Mouse (Mus musculus): ENCODE results near the gene Wbp11. TPM values are rescaled to one million over a fixed set of nuclear protein-coding genes. Genes with fewer than 3 reads are reported as not detected.

The Wbp11 gene
- total RNA-seq, 1 experiment from 2014 or later: 103 TPM

DNA sequence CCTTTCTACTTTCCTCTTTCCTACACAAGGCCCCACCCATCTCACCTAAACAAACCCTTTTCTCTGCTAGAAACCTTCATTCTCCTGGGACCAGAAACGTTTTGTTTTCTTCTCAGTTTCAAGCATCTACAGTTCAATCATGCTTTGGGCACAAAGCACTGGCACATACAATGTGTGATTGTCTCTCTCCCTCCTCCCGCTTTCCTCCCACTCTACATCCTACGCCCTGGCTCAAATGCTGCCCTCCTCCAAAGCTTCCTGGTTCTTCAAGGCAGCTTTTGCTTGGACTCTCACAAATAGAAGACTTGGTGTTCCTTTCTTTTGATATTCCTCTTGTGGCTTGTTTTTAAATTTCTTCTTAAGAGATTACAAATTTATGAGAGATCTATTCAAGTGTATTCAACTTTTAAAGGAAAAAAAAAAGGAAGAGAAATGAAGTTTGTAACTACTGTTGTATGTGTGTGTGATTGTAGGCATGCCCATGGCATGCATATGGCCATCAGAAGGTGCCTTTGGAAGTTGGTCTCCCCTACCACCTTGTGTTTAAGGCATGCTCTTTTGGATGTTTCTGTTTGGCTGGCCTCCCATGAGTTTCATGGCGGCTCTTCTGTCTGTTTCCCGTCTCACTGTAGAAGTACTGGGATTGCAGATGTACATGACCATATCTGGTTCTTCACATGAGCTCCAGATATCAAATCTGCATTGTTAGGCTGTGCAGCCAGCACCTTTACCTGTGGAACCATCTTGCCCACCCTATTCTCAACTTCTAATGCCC is 17.9 kb upstream of the Wbp11 start:
- no peak for ATAC-seq (ENCODE audit: extremely low read depth, insufficient number of reproducible peaks, low FRiP score, poor library complexity, severe bottlenecking)

DNA sequence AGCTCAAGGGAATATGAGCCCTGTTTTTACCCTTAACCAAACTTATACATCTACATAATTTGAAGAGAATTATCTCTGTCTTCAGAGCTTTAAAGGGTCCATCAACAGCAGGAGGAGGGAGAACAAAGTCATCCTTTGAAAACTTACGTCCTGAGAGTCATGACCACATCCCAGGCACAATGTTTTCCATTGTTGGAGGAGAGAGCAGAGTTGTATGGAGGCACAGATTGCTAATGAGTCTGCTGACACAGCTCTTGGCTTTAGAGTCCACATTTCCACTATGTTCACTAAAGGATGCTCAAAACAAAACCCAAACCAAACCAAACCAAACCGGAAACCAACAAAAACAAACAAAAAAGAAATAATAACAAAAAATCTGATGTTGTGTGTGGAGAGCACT is 16.9 kb upstream of the Wbp11 start:
- ATAC-seq (ENCODE audit: extremely low read depth, insufficient number of reproducible peaks, low FRiP score, poor library complexity, severe bottlenecking): no peak

DNA sequence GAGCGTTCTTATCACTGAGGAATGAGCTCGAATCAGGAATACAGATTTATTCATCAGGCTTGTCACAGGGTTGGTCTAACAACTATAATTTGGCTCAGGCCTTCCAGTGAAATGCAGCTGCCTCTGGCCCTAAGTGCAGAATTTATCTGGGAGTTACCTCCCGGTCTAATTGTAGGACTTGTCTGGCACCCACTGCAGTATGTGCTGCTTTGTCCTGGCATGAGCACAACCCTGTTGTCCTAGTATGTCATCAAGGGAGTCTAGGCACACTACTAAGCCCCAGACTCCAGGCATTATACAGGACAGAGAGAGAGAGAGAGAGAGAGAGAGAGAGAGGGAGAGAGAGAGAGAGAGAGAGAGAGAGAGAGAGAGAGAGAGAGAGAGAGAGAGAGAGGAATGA is 9.3 kb upstream of the Wbp11 start:
- ATAC-seq (ENCODE audit: extremely low read depth, insufficient number of reproducible peaks, low FRiP score, poor library complexity, severe bottlenecking): no peak

DNA sequence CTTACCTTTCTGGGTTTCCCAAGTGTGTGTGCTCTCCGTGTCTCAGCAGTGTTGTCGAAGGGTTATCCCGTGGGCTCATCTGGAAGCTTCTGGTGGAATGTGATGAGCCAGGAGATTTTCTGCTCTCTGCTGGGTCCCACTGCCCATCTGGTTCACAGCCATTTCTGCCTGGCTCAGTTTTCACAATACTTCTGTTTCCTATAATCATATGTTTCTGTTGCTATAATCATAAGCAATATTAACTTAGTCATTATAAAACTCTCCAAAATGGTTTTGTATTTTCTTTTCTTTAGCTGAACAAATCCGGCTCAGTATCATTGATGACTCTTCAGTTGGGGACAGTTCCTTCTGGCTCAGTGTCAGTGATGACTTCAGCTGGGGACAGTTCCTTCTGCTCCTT is 7.3 kb upstream of the Wbp11 start, which contains the start of gene Smco3:
Smco3 (minus strand) TSS at position 101 of the 400 bp plus-strand sequence.
- ATAC-seq (ENCODE audit: extremely low read depth, insufficient number of reproducible peaks, low FRiP score, poor library complexity, severe bottlenecking): no peak

DNA sequence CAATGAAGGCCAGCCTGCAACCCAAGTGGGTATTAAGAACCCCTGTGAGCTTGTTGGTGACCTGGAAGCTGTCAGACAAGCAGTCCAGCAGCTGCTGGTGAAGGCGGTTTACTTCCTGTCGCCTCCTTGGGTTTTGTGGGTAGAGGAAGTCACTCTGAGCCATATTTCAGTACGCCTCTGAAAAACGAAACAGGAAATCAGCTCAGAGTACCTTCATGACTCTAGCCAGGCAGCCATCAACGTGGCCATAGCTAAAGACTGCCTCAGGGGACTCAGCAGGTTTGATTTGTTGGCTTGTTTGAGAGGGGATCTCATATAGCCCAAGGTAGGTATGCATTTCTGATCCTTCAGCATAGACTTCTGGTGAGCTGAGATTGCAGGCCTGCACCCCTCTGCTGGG is 3.7 kb upstream of the Wbp11 start:
- ATAC-seq (ENCODE audit: extremely low read depth, insufficient number of reproducible peaks, low FRiP score, poor library complexity, severe bottlenecking): no peak

- no peak for ATAC-seq (ENCODE audit: extremely low read depth, insufficient number of reproducible peaks, low FRiP score, poor library complexity, severe bottlenecking)
Observed at GRCm38 (mm10) chr6:136828681-136829080, 648 bp upstream of the Wbp11 start.

DNA sequence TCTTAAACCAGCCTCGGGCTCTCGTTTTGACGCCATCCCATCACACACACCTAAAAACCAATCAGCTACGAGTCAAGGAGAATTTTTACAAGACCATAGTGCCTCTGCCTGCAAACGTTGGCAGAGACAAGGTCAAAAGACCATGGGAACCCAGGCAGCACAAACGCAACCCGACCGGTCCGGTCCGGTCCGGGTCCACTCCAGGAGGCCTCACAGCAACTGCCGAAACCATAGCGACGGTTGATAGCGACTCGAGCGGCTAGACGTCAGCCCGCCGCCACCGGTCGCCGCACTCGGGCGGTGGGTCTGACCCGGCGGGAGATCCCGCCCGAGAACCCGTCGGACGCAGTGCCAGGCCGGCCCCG is 535 bp downstream of the Wbp11 start, which contains the start of gene BC049715:
BC049715 (plus strand) TSS at position 111 of the 365 bp plus-strand sequence.
- ATAC-seq (ENCODE audit: extremely low read depth, insufficient number of reproducible peaks, low FRiP score, poor library complexity, severe bottlenecking): no peak

DNA sequence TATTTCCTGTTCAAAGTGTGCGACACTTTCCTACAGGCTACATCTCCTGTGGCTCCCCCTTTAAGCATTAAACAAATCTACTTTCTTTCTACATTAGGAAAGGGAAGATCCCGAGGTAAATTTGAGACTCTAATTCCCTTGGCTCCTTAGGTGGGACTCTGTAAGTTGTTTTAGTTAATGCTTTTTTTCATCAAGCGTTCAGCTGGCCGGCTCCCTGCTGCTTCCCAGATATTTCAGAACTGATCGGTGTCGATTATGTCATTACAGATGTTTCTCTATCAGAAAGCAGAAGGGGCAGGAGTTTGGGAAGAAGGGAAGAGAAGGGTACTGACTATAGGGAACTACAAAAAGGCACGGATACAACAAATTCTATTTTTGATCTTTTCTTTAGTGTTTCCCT is 917 bp downstream of the Wbp11 start:
- ATAC-seq (ENCODE audit: extremely low read depth, insufficient number of reproducible peaks, low FRiP score, poor library complexity, severe bottlenecking): no peak

DNA sequence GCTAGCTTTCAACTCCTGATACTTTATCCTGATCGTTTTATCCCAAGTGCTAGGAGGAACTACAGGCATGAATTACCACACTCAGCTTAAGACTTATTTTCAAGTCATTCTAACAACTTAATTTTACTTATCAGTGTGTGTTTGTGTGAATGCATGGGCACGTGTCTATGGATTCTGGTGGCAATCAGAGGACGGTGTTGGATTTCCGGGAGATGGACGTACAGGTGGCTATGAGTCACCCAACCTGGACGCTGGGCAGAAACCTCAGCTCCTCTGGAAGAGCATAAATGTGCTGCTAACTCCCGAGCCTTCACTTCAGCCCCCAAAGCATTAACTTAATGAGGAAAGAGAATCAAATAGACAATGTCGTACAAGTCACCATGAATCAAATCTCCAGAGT is 3.0 kb downstream of the Wbp11 start:
- no peak for ATAC-seq (ENCODE audit: extremely low read depth, insufficient number of reproducible peaks, low FRiP score, poor library complexity, severe bottlenecking)

- ATAC-seq (ENCODE audit: extremely low read depth, insufficient number of reproducible peaks, low FRiP score, poor library complexity, severe bottlenecking): no peak
Observed at GRCm38 (mm10) chr6:136821086-136821485, 6.9 kb downstream of the Wbp11 start.

GRCm38 (mm10) chr6:136820381-136820780 is 7.7 kb downstream of the Wbp11 start:
- ATAC-seq (ENCODE audit: extremely low read depth, insufficient number of reproducible peaks, low FRiP score, poor library complexity, severe bottlenecking): no peak

GRCm38 (mm10) chr6:136817549-136817948 is 10.5 kb downstream of the Wbp11 start:
- ATAC-seq (ENCODE audit: extremely low read depth, insufficient number of reproducible peaks, low FRiP score, poor library complexity, severe bottlenecking): no peak

- ATAC-seq (ENCODE audit: extremely low read depth, insufficient number of reproducible peaks, low FRiP score, poor library complexity, severe bottlenecking): no peak
Observed at GRCm38 (mm10) chr6:136816826-136817225, 11.2 kb downstream of the Wbp11 start.

GRCm38 (mm10) chr6:136815381-136815780 is 12.7 kb downstream of the Wbp11 start:
- ATAC-seq (ENCODE audit: extremely low read depth, insufficient number of reproducible peaks, low FRiP score, poor library complexity, severe bottlenecking): no peak

GRCm38 (mm10) chr6:136813117-136813516 is 14.9 kb downstream of the Wbp11 start:
- no peak for ATAC-seq (ENCODE audit: extremely low read depth, insufficient number of reproducible peaks, low FRiP score, poor library complexity, severe bottlenecking)

GRCm38 (mm10) chr6:136811196-136811595 is 16.8 kb downstream of the Wbp11 start:
- no peak for ATAC-seq (ENCODE audit: extremely low read depth, insufficient number of reproducible peaks, low FRiP score, poor library complexity, severe bottlenecking)

DNA sequence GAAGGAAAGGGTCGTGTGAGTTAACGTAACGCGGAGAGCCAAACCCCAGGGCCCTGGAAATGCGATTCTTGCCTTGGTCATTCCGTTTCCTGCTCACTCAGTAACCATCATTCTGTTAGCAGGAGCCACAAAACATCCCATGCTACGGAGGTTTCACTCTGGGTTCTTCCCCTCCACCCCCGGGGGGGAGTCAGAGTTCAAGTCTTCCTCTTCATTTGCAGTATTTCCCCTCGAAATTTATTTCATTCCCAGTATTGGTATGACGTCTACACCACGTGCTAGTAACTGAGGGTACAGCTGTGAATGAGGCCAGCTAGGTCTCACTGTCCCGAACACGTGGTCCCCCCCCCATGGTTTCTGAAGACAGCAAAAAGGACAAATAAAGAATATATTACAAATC is 18.4 kb downstream of the Wbp11 start:
- no peak for ATAC-seq (ENCODE audit: extremely low read depth, insufficient number of reproducible peaks, low FRiP score, poor library complexity, severe bottlenecking)

DNA sequence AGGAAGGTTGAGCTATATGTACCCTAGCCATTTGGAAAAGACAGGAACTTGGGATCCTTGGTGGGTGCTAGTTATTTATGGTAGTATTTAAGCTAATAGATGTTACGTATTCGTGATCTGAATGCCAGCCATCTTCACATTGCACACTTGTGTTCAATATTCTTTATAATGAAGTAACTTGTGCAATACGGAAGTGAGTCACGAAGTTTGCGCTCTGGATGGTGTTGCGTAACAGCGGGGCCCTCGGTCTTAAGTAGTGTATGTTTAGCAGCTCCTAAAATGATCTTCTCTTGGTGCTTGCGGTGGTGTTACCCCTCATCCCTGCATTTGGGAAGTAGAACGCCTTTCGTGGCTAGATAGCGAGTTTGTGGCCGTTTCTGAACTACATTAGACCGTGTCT is 19.0 kb downstream of the Wbp11 start:
- ATAC-seq (ENCODE audit: extremely low read depth, insufficient number of reproducible peaks, low FRiP score, poor library complexity, severe bottlenecking): peak; percentile 51

DNA sequence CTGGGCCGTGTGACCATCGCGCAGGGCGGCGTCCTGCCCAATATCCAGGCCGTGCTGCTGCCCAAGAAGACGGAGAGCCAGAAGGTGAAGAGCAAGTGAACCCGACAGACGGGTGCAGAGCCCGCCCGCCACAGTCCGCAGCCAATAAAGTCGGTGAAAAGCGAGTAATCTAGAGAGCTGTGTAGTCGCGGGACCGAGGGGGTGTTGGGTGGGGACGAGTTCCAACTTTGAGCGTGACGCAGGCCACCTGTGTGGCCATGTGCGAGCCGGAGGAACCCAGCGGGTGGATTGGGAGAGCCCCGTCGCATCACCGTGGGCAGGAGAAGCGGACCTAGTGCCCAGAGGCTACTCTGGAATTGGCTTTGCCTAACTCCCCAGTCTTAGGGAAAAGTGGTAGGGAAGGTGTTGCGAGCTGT is 19.4 kb downstream of the Wbp11 start:
- no peak for ATAC-seq (ENCODE audit: extremely low read depth, insufficient number of reproducible peaks, low FRiP score, poor library complexity, severe bottlenecking)

- peak; percentile 78 for ATAC-seq (ENCODE audit: extremely low read depth, insufficient number of reproducible peaks, low FRiP score, poor library complexity, severe bottlenecking)
Observed at GRCm38 (mm10) chr6:136808014-136808417, 20.0 kb downstream of the Wbp11 start, which contains the start of gene H2afj. Gene H2afj (plus strand): TSS chr6:136808244.

Data from neutrophil, adult 5-6 weeks (primary cell).